Mouse (Mus musculus) bone marrow, adult 2 months (tissue): ENCODE data around the gene Gar1.

Experiments used
- CTCF ChIP-seq: fragments of 200-500 bp; IDR thresholded peaks from 2 replicates; pipeline ENCODE4 v1.5.1; 2011; ENCODE audit warnings: low read length, control low read depth; ENCODE audit not compliant: control insufficient read depth, insufficient read depth
- POLR2A ChIP-seq: fragments of 200-500 bp; IDR thresholded peaks from 2 replicates; pipeline ENCODE4 v1.6.1; 2011; ENCODE audit warnings: low read depth, mild to moderate bottlenecking, control low read depth, low read length, borderline replicate concordance; ENCODE audit not compliant: control insufficient read depth

- TF ChIP-seq POLR2A (no peak), CTCF (no peak)
Measured at GRCm38 (mm10) chr3:129879913-129880312, 48.7 kb upstream of the Gar1 start.
